Mouse (Mus musculus) limb, embryonic 15.5 days (tissue): ENCODE data around the gene Tmsb15b2. TPM values are rescaled to one million over a fixed set of nuclear protein-coding genes. Genes with fewer than 3 reads are reported as not detected.
"Not testable (repeated sequence)": the region's sequence is repeated elsewhere in the genome, so short reads cannot be mapped to it uniquely, and the experiment has no call there.

Experiments used
- ATAC-seq: fragments of 200-750 bp; cut with Nextera tagmentation; 2 replicates; pipeline ENCODE4 v1.8.0; 2017; ENCODE audit warnings: low read depth, moderate TSS enrichment; ENCODE audit not compliant: insufficient number of reproducible peaks, low FRiP score, low TSS enrichment
- H3K27ac ChIP-seq: fragments of 300-500 bp; sonication (generic); 2 replicates; pipeline ENCODE4 v1.5.1; 2015; ENCODE audit warnings: moderate library complexity, mild to moderate bottlenecking, inconsistent platforms
- H3K27me3 ChIP-seq: fragments of 300-500 bp; sonication (generic); 2 replicates; pipeline ENCODE4 v1.6.1; 2015; ENCODE audit warnings: inconsistent platforms
- H3K36me3 ChIP-seq: fragments of 300-500 bp; sonication (generic); 2 replicates; pipeline ENCODE4 v1.6.1; 2015; ENCODE audit warnings: inconsistent platforms
- H3K4me1 ChIP-seq: fragments of 300-500 bp; sonication (generic); 2 replicates; pipeline ENCODE4 v1.6.1; 2015; ENCODE audit warnings: inconsistent platforms
- H3K4me2 ChIP-seq: fragments of 300-500 bp; sonication (generic); 2 replicates; pipeline ENCODE4 v1.6.1; 2015; ENCODE audit warnings: mild to moderate bottlenecking, inconsistent platforms
- H3K4me3 ChIP-seq: fragments of 300-500 bp; sonication (generic); 2 replicates; pipeline ENCODE4 v1.5.1; 2015; ENCODE audit warnings: mild to moderate bottlenecking, inconsistent platforms
- H3K9ac ChIP-seq: fragments of 300-500 bp; sonication (generic); 2 replicates; pipeline ENCODE4 v1.6.1; 2015; ENCODE audit warnings: inconsistent platforms
- H3K9me3 ChIP-seq: fragments of 300-500 bp; sonication (generic); 2 replicates; pipeline ENCODE4 v1.6.1; 2016; ENCODE audit warnings: inconsistent platforms
- WGBS: fragments of 180-500 bp; shearing (Covaris S2); methylation state at CpG from one replicate; pipeline ENCODE4 v1.1.7; 2015; 5-methylcytosine and 5-hydroxymethylcytosine counted together
- polyA plus RNA-seq: library from polyadenylated mRNA; unstranded; fragments of >200 nt; fragmentation: Nextera tagmentation; extraction: Ambion mirVana; gene quantifications from 2 replicates; pipeline ENCODE4 v1.2.1, GENCODE M21; 2015

Gene Tmsb15b2
- polyA plus RNA-seq, 1 experiment from 2014 or later, result 41.4 TPM

DNA sequence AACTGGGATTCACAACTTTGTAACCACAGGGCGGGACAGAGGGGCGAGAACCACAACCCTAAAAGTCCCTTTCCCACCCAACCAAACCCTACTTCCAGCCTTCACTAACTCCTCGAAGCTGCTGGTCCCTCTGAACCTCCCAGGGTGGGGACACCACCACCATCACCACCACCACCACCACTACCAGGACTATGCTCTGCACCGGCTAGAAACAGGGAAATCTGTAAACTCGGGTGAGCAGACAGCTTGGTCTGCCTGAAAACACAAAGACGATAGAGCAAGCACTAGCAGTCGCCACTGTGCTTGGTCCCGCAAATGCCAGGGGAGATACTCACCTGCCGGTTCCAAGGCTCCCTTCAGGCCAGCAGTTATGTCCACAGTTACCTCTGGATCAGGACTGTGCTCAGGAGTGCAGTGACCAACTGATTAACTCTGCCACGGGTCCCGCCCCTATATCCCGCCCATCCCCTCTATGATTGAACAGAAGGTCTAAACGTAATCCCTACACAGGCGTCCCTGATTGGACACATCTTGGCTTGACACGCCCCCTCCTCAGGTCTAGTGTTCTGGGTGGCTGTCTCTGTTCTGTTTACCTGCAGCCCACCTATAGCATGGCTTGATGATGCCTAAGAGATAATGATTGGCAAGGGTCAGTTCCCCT is 1.3 kb upstream of the Tmsb15b2 start, which contains the start of the genes Tmsb15l and Tmsb15b1:
Tmsb15l (minus strand) TSS at position 446 of the 661 bp plus-strand sequence.
Tmsb15b1 (minus strand) TSS at position 451 of the 661 bp plus-strand sequence.
- Histone ChIP-seq H3K9ac (peak within 1 kb of the TSS; percentile 37; the same call in 1 of the 2 replicates), H3K27me3 (no peaks in the 10 kb centered on the region), H3K4me3 (peak within 1 kb of the TSS; percentile 47), H3K36me3 (no peaks in the 10 kb centered on the region), H3K4me2 (peak within 1 kb of the TSS; percentile 45), H3K9me3 (no peaks in the 10 kb centered on the region), H3K4me1 (no peaks in the 10 kb centered on the region), H3K27ac (no peak within 1 kb of the TSS)
- ATAC-seq, result peak; percentile 98
- 28% methylated on average over 15 of the region's 15 CpGs for WGBS

DNA sequence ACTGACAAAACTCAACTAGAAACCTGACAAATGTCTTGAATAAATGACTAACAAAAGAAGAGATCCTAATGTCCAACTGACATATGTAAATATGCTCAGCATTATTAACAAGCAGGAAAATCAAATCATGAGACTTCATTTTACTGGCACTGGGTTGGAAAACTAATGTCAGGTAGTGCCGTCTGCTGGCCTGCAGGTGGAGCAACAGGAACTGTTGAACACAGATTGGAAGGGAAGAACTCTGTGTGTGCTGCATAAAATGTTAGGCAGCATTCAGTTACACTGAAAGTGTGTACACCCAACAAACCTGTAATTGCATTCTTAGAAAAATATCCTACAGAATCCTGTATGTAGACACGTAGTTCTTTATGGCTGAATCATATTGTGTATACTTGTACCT is 15.6 kb downstream of the Tmsb15b2 start:
- no peak overlapping the region for H3K4me3 ChIP-seq
- no peak overlapping the region for H3K9ac ChIP-seq
- no peaks in the 10 kb centered on the region for H3K27me3 ChIP-seq
- no peaks in the 10 kb centered on the region for H3K4me1 ChIP-seq
- H3K36me3 ChIP-seq, result no peaks in the 10 kb centered on the region
- H3K4me2 ChIP-seq, result no peak overlapping the region
- H3K9me3 ChIP-seq, result no peaks in the 10 kb centered on the region
- H3K27ac ChIP-seq, result no peak overlapping the region
- 35% methylated on average over 2 of the region's 2 CpGs for WGBS
- ATAC-seq, result no peak

DNA sequence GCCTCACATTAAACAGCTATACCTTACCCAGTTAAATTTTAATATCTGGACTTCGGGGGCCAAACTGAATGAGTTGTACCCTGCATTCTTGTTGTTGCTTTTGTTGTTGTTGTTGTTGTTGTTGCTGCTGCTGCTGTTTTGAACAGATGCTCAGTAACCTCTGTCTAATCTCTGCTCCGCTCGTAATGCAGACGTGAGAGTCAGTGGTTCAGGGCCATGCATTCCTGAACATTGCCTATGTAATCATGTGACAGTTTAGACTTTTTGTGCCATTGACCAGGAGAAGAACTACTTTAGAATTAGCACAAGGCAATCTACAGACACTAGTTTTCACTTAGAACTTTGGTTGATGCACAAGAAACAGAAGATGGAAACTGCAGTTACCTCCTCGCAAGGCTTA is 17.0 kb downstream of the Tmsb15b2 start:
- not testable (repeated sequence) for H3K9ac ChIP-seq, ATAC-seq, H3K36me3 ChIP-seq, H3K9me3 ChIP-seq, H3K27ac ChIP-seq, H3K4me1 ChIP-seq, H3K27me3 ChIP-seq
- WGBS, result 74% methylated on average over 5 of the region's 5 CpGs
- peak overlapping the region; percentile 41 for H3K4me2 ChIP-seq
- peak overlapping the region; percentile 38 for H3K4me3 ChIP-seq

DNA sequence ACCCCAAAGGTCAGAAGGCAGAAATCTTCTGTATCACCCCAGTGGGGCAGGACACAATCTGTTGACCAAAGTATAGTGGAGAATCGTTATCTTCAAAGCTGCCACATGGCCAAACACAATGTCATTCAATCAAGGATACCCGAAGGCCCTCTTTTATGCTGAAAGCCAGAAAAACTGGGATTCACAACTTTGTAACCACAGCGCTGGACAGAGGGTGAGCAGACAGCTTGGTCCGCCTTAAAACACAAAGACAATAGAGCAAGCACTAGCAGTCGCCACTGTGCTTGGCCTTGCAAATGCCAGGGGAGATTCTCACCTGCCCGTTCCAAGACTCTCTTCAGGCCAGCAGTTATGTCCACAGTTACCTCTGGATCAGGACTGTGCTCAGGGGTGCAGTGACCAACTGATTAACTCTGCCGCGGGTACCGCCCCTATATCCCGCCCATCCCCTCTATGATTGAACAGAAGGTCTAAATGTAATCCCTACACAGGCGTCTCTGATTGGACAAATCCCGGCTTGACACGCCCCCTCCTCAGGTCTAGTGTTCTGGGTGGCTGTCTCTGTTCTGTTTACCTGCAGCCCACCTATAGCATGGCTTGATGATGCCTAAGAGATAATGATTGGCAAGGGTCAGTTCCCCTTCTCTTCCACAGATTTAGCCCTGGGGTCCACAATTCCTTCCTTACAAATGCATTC is 17.6 kb downstream of the Tmsb15b2 start:
- peak; percentile 72; the same call in 1 of the 2 replicates for ATAC-seq
- H3K36me3 ChIP-seq, H3K27me3 ChIP-seq, H3K9me3 ChIP-seq, H3K9ac ChIP-seq, H3K27ac ChIP-seq, H3K4me1 ChIP-seq: not testable (repeated sequence)
- WGBS, result 39% methylated on average over 13 of the region's 13 CpGs
- Histone ChIP-seq H3K4me3 (peak overlapping the region; percentile 38), H3K4me2 (peak overlapping the region; percentile 41)

DNA sequence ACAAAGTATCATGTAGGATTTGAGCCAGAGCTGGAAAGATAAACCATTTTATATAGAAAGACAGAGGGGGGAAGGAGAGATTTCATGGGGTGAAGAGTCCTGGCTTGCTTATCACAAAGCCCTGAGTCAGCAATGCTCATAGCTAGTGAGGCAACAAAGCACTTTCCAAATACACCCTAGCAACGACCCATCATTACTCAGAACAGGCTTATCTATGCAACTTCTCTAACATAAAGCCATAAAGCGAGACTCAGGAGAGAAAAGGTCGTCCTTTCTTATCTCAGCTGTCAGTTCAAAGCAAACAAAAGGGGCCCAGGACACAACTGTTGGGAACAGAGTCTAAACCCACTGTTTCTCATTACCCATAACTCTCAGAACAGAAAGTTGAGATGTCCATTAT is 37.3 kb downstream of the Tmsb15b2 start:
- Histone ChIP-seq H3K9ac (no peak overlapping the region), H3K27me3 (no peaks in the 10 kb centered on the region), H3K4me3 (no peak overlapping the region), H3K4me2 (no peak overlapping the region), H3K9me3 (no peaks in the 10 kb centered on the region), H3K27ac (no peak overlapping the region), H3K4me1 (no peaks in the 10 kb centered on the region), H3K36me3 (no peaks in the 10 kb centered on the region)
- ATAC-seq, result no peak
- WGBS, result 34% methylated on average over 3 of the region's 3 CpGs

DNA sequence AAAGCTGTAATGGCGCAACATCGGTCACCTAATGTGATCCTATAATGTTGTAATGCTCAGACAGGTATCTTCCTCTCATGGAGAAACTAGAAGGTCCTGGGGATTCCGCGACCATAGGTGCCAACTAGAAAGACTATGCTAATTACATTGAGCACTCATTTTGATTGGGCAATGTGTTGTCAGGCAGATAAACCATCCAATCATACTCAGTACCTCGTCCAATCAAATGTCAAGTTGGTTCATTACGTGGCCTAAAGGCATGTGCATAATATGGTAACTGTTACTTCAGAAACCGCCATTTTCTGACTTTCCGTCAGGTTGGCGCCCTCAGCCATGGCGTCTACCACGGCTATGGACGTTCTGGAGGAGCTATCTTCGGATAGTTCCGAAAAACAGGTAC is 48.3 kb downstream of the Tmsb15b2 start, which contains the start of gene H2bfm:
H2bfm (plus strand) TSS at position 295 of the 400 bp plus-strand sequence.
- WGBS, result 89% methylated on average over 14 of the region's 14 CpGs
- no peak within 1 kb of the TSS for H3K4me2 ChIP-seq
- ATAC-seq, result no peak
- no peaks in the 10 kb centered on the region for H3K9me3 ChIP-seq
- H3K27ac ChIP-seq, result no peak within 1 kb of the TSS
- H3K27me3 ChIP-seq, result no peaks in the 10 kb centered on the region
- no peaks in the 10 kb centered on the region for H3K4me1 ChIP-seq
- no peaks in the 10 kb centered on the region for H3K36me3 ChIP-seq
- no peak within 1 kb of the TSS for H3K9ac ChIP-seq
- no peak within 1 kb of the TSS for H3K4me3 ChIP-seq

DNA sequence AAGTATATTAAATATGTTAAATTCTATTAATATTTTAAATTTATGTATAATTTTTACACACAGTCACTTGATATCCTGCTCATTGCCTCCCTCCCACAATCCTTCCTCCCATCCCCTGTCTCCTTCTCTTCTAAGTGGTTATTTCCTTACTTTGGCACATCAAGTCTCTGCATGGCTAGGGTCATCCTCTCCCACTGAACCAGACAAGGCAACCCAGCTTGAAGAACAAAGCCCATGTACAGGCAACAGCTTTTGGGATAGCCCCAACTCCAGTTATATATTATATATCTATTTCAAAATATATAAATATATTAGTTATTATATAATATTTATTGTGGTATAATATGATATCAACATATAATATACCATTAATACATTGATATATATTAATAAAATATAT is 49.4 kb downstream of the Tmsb15b2 start:
- no peaks in the 10 kb centered on the region for H3K4me1 ChIP-seq
- no peak overlapping the region for H3K4me3 ChIP-seq
- H3K27me3 ChIP-seq, result no peaks in the 10 kb centered on the region
- no peak for ATAC-seq
- no peak overlapping the region for H3K9ac ChIP-seq
- H3K27ac ChIP-seq, result no peak overlapping the region
- no peak overlapping the region for H3K4me2 ChIP-seq
- no peaks in the 10 kb centered on the region for H3K9me3 ChIP-seq
- no peaks in the 10 kb centered on the region for H3K36me3 ChIP-seq

Other genes starting within 250 kb of the Tmsb15b2 start
- gene Morf4l2, start 231.8 kb downstream of the Tmsb15b2 start, polyA plus RNA-seq, result 636 and 640 TPM in 2 replicates
- not detected in 2 replicates for gene Glra4, start 195.4 kb downstream of the Tmsb15b2 start, polyA plus RNA-seq
- gene Plp1, start 152.8 kb downstream of the Tmsb15b2 start, polyA plus RNA-seq, result 7.1 and 9.5 TPM in 2 replicates
- 0.31 and 0.44 TPM in 2 replicates for gene Rab9b, start 106.7 kb downstream of the Tmsb15b2 start, polyA plus RNA-seq
- not detected in 2 replicates for gene H2bfm, start 48.2 kb downstream of the Tmsb15b2 start, polyA plus RNA-seq
- 4.0 and 5.2 TPM in 2 replicates for gene Tmsb15l, start 1.4 kb upstream of the Tmsb15b2 start, polyA plus RNA-seq
- 17.3 and 23.6 TPM in 2 replicates for gene Tmsb15b1, start 1.4 kb upstream of the Tmsb15b2 start, polyA plus RNA-seq
- gene Zcchc18, start 17.7 kb upstream of the Tmsb15b2 start, polyA plus RNA-seq, result 13.8 and 16.3 TPM in 2 replicates
- gene Slc25a53, start 62.8 kb upstream of the Tmsb15b2 start, polyA plus RNA-seq, result 9.8 and 11.2 TPM in 2 replicates
- gene Fam199x, start 74.1 kb upstream of the Tmsb15b2 start, polyA plus RNA-seq, result 4.5 and 5.6 TPM in 2 replicates
- not detected in 2 replicates for gene Esx1, start 146.6 kb upstream of the Tmsb15b2 start, polyA plus RNA-seq